Comparison of ENCODE assay signal across 17 mouse cellular contexts in the genomic region with DNA sequence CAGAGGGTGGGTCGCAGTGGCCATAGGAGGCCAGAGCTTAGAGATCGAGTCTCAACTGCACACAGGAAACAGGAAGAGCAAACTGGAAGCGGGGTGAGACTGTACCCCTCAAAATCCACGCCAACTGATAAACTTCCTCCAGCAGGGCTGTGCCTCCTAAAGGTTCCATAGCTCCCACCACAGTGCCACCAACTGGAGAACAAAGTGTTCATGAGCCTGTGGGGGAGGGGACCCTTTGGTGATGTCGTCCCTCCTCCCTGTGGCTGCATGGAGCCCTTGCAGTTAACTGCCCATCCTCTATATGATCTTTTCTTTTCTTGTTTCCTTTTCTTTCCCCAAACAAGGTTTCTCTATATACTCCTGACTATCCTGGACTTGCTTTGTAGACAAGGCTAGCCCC. TPM values are rescaled to one million over a fixed set of nuclear protein-coding genes. Genes with fewer than 3 reads are reported as not detected.
DNase-seq lines count a peak whose midpoint lies in the region; ATAC-seq and TF ChIP-seq lines count a peak whose summit lies in the region.
"Had no signal": no experiment of that assay in that cellular context is flagged by ENCODE, and none has a peak within 500 bp of the region (broad histone marks: within the 10 kb centered on the region; RNA-seq: fewer than 3 reads in every experiment).

No protein-coding gene starts in this region.

- ATAC-seq in hindbrain, embryonic 11.5 days (ENCODE audit: low FRiP score), result no peak
- ATAC-seq in lung, embryonic 14.5 days (ENCODE audit: insufficient read depth), result no peak
- ATAC-seq in limb, embryonic 13.5 days (ENCODE audit: low FRiP score, low read depth), result no peak
- ATAC-seq: CD4-positive, CD25-positive, alpha-beta regulatory T cell, adult 4 months had no signal

- no peaks in the 10 kb centered on the region for H3K9me3 ChIP-seq in hindbrain, embryonic 10.5 days
- no peaks in the 10 kb centered on the region for H3K9me3 ChIP-seq in hindbrain, embryonic 11.5 days (ENCODE audit: control insufficient read depth, low read length)
- no peaks in the 10 kb centered on the region for H3K9me3 ChIP-seq in lung, embryonic 14.5 days (ENCODE audit: low read depth, low read length)
- H3K9me3 ChIP-seq in ES-E14 (ENCODE audit: control insufficient read depth, insufficient read depth, low read depth, low read length), result no peaks in the 10 kb centered on the region
- no peaks in the 10 kb centered on the region for H3K9me3 ChIP-seq in limb, embryonic 13.5 days
- H3K9me3 ChIP-seq: embryonic facial prominence, embryonic 12.5 days; forebrain, embryonic 12.5 days; liver, embryonic 13.5 days had no signal

- no peak overlapping the region for H3K9ac ChIP-seq in hindbrain, embryonic 11.5 days (ENCODE audit: low read depth, low read length)
- H3K9ac ChIP-seq in lung, embryonic 14.5 days, result no peak overlapping the region
- peak overlapping the region; percentile 36; the same call in 1 of the 2 replicates for H3K9ac ChIP-seq in ES-E14 (ENCODE audit: insufficient read depth, low read depth, low read length, poor library complexity, severe bottlenecking)
- H3K9ac ChIP-seq in limb, embryonic 13.5 days, result no peak overlapping the region
- H3K9ac ChIP-seq: embryonic facial prominence, embryonic 12.5 days; forebrain, embryonic 12.5 days; liver, embryonic 13.5 days had no signal

- 80% methylated on average over 5 of the region's 5 CpGs for WGBS in hindbrain, embryonic 10.5 days
- 91% methylated on average over 5 of the region's 5 CpGs for whole genome bisulfite sequencing in hindbrain, embryonic 11.5 days
- 81% methylated on average over 5 of the region's 5 CpGs for WGBS in lung, embryonic 14.5 days
- WGBS in limb, embryonic 13.5 days, result 82% methylated on average over 5 of the region's 5 CpGs

- in situ Hi-C loops in ES-E14 (cut with MboI; ENCODE audit: low sequenced_read_pairs in 2 of 2, unreplicated experiment in 2 of 2), result no loop called here

- peaks cover 47% of the 10 kb centered on the region for H3K4me1 ChIP-seq in hindbrain, embryonic 10.5 days (replicated peaks)
- H3K4me1 ChIP-seq in hindbrain, embryonic 11.5 days (replicated peaks; ENCODE audit: control insufficient read depth, insufficient read depth, low read length), result peaks cover 3% of the 10 kb centered on the region; the same call in 1 of the 2 replicates
- 0 out of 2 replicates have a peak, but pooled peaks cover 6% of the 10 kb centered on the region for H3K4me1 ChIP-seq in lung, embryonic 14.5 days (ENCODE audit: insufficient read depth)
- H3K4me1 ChIP-seq in ES-E14 (ENCODE audit: control insufficient read depth in 2 of 2, insufficient read depth in 2 of 2, low read length in 2 of 2, poor library complexity in 1 of 2), result peaks cover 6 to 37% of the 10 kb centered on the region in 2 experiments
- H3K4me1 ChIP-seq in limb, embryonic 13.5 days, result peaks cover 34% of the 10 kb centered on the region

- peak; percentile 37 for TF ChIP-seq CTCF in lung, embryonic 14.5 days (IDR thresholded peaks at IDR 0.05; ENCODE audit: low read depth)

- no peak for DNase-seq in hindbrain, embryonic 10.5 days (ENCODE audit: low spot score)
- no peak for DNase-seq in hindbrain, embryonic 11.5 days (ENCODE audit: low spot score)
- DNase-seq in lung, embryonic 14.5 days, result peak; percentile 48
- no peak for DNase-seq in lung, adult 18-20 months
- DNase-seq in ES-E14 (ENCODE audit: low read depth, low spot score) (no peak), adipocyte (ENCODE audit: low spot score) (no peak)
- no peak for DNase-seq in thymus, postnatal 25 days
- DNase-seq: cerebellum, adult 8-10 months; gastrocnemius, postnatal 36 days; liver, embryonic 13.5 days; thymus, postnatal 14 days had no signal

- no peaks in the 10 kb centered on the region for H3K36me3 ChIP-seq in hindbrain, embryonic 10.5 days
- H3K36me3 ChIP-seq in hindbrain, embryonic 11.5 days (ENCODE audit: control insufficient read depth, insufficient read depth, low read length), result no peaks in the 10 kb centered on the region
- H3K36me3 ChIP-seq in lung, embryonic 14.5 days (ENCODE audit: insufficient read depth), result no peaks in the 10 kb centered on the region
- no peaks in the 10 kb centered on the region for H3K36me3 ChIP-seq in ES-E14 (ENCODE audit: control insufficient read depth, insufficient read depth, low read length, poor library complexity, severe bottlenecking)
- H3K36me3 ChIP-seq in limb, embryonic 13.5 days, result no peaks in the 10 kb centered on the region
- H3K36me3 ChIP-seq: embryonic facial prominence, embryonic 12.5 days; forebrain, embryonic 12.5 days; liver, embryonic 13.5 days had no signal

- H3K4me2 ChIP-seq in hindbrain, embryonic 11.5 days (replicated peaks; ENCODE audit: low read depth, low read length), result no peak overlapping the region
- H3K4me2 ChIP-seq in lung, embryonic 14.5 days, result no peak overlapping the region
- H3K4me2 ChIP-seq in limb, embryonic 13.5 days (replicated peaks), result no peak overlapping the region
- H3K4me2 ChIP-seq: embryonic facial prominence, embryonic 12.5 days; forebrain, embryonic 12.5 days; liver, embryonic 13.5 days had no signal

- H3K27ac ChIP-seq in hindbrain, embryonic 10.5 days, result 0 out of 2 replicates have a peak overlapping the region, but pooled peaks have one; percentile 91
- H3K27ac ChIP-seq in hindbrain, embryonic 11.5 days (ENCODE audit: low read depth, low read length), result no peak overlapping the region
- no peak overlapping the region for H3K27ac ChIP-seq in lung, embryonic 14.5 days (ENCODE audit: low read depth)
- no peak overlapping the region for H3K27ac ChIP-seq in ES-E14 (ENCODE audit: insufficient read depth, low read depth, low read length, poor library complexity, severe bottlenecking)
- 0 out of 2 replicates have a peak overlapping the region, but pooled peaks have one; percentile 15 for H3K27ac ChIP-seq in limb, embryonic 13.5 days
- H3K27ac ChIP-seq: forebrain, embryonic 12.5 days; liver, embryonic 13.5 days; macrophage had no signal

- H3K4me3 ChIP-seq in hindbrain, embryonic 10.5 days, result no peak overlapping the region
- no peak overlapping the region for H3K4me3 ChIP-seq in hindbrain, embryonic 11.5 days (ENCODE audit: low read depth, low read length)
- H3K4me3 ChIP-seq in lung, embryonic 14.5 days (ENCODE audit: low read depth, low read length), result no peak overlapping the region
- H3K4me3 ChIP-seq in ES-E14 (ENCODE audit: insufficient read depth in 1 of 2, low read depth in 1 of 2, low read length in 2 of 2, poor library complexity in 1 of 2, severe bottlenecking in 1 of 2), result no peak overlapping the region
- H3K4me3 ChIP-seq in limb, embryonic 13.5 days, result no peak overlapping the region
- H3K4me3 ChIP-seq: embryonic facial prominence, embryonic 12.5 days; forebrain, embryonic 12.5 days; liver, embryonic 13.5 days; myocyte had no signal

- peaks cover 20% of the 10 kb centered on the region for H3K27me3 ChIP-seq in hindbrain, embryonic 10.5 days (ENCODE audit: insufficient read depth, poor library complexity, severe bottlenecking)
- peaks cover 3% of the 10 kb centered on the region; the same call in 1 of the 2 replicates for H3K27me3 ChIP-seq in hindbrain, embryonic 11.5 days (ENCODE audit: control insufficient read depth, insufficient read depth, low read length)
- H3K27me3 ChIP-seq in lung, embryonic 14.5 days (ENCODE audit: insufficient read depth, low read length), result no peaks in the 10 kb centered on the region; the same call in none of the 2 replicates
- no peaks in the 10 kb centered on the region for H3K27me3 ChIP-seq in limb, embryonic 13.5 days

TF ChIP-seq in ES-E14, 5 proteins besides CTCF, POLR2A, EP300 and RAD21:
- TF ChIP-seq ZC3H11A (IDR thresholded peaks at IDR 0.05; ENCODE audit: borderline replicate concordance, low read depth, low read length) (no peak), HCFC1 (IDR thresholded peaks at IDR 0.05; ENCODE audit: borderline replicate concordance, insufficient read depth, low read length) (no peak), MAFK (IDR thresholded peaks at IDR 0.05; ENCODE audit: insufficient read depth, low read depth, low read length) (no peak), CHD2 (IDR thresholded peaks at IDR 0.05; ENCODE audit: low read depth, low read length) (no peak), ZNF384 (IDR thresholded peaks at IDR 0.05; ENCODE audit: low read depth, low read length) (no peak)

RNA-seq across cellular contexts. Expression of a gene that starts 32.9 kb away (rescaled TPM):
- 6.2 and 8.1 TPM in 2 replicates for polyA plus RNA-seq in hindbrain, embryonic 10.5 days (2016; fragmentation: Nextera tagmentation; extraction: Ambion mirVana)
- polyA plus RNA-seq in hindbrain, embryonic 11.5 days (2014; fragmentation: Nextera tagmentation; extraction: Ambion mirVana), result 7.1 and 7.5 TPM in 2 replicates
- polyA plus RNA-seq in lung, embryonic 14.5 days (2014; fragmentation: Nextera tagmentation; extraction: Ambion mirVana), result 14.0 and 14.1 TPM in 2 replicates
- total RNA-seq in ES-E14 (2012; rRNA removed), result 11.6 and 15.3 TPM in 2 replicates
- polyA plus RNA-seq in limb, embryonic 13.5 days (2015; fragmentation: Nextera tagmentation; extraction: Ambion mirVana), result 2.7 and 3.7 TPM in 2 replicates
- polyA plus RNA-seq: macrophage had no signal

Comparison
In these comparisons a context has a peak if more than half of its experiments do, and no peak if none do; other contexts are left out.
1. H3K27ac ChIP-seq: peak in hindbrain, embryonic 10.5 days (single experiment) and limb, embryonic 13.5 days (single experiment); none in hindbrain, embryonic 11.5 days (single experiment), lung, embryonic 14.5 days (single experiment) and ES-E14 (single experiment).